Mouse (Mus musculus): ENCODE data around the gene Gm5089. TPM values are rescaled to one million over a fixed set of nuclear protein-coding genes. Genes with fewer than 3 reads are reported as not detected.

Gene Gm5089
- polyA plus RNA-seq, 1 experiment from 2014 or later = not detected

DNA sequence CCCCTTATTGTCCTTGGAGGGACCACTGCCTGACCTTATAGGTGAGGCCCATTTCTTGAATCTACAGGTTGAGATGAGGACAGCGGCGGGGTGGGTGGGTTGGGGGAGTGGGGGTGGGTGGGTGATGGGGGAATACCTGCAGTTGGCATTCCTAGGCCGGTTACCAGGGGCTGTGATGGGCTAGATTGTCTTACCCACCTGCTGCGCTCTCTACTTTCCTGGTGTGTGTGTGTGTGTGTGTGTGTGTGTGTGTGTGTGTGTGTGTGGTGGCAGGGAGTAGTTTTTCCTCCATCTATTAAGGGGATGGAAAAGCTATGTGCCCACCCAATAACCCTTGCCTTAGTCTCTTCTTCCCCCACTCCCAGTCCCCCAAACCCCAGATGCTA lies 33.5 kb upstream of the Gm5089 start:
- no peak overlapping the region for H3K9ac ChIP-seq
- no peaks in the 10 kb centered on the region for H3K9me3 ChIP-seq
- 2% methylated on average over 4 of the region's 4 CpGs for WGBS
- no peak overlapping the region for H3K4me2 ChIP-seq
- no peak overlapping the region for H3K4me3 ChIP-seq
- H3K36me3 ChIP-seq = no peaks in the 10 kb centered on the region
- no peaks in the 10 kb centered on the region for H3K4me1 ChIP-seq
- ATAC-seq (ENCODE audit: borderline replicate concordance, extremely low read depth, low FRiP score, low TSS enrichment) = no peak
- H3K27me3 ChIP-seq = peaks cover 92% of the 10 kb centered on the region
- H3K27ac ChIP-seq = no peak overlapping the region

DNA sequence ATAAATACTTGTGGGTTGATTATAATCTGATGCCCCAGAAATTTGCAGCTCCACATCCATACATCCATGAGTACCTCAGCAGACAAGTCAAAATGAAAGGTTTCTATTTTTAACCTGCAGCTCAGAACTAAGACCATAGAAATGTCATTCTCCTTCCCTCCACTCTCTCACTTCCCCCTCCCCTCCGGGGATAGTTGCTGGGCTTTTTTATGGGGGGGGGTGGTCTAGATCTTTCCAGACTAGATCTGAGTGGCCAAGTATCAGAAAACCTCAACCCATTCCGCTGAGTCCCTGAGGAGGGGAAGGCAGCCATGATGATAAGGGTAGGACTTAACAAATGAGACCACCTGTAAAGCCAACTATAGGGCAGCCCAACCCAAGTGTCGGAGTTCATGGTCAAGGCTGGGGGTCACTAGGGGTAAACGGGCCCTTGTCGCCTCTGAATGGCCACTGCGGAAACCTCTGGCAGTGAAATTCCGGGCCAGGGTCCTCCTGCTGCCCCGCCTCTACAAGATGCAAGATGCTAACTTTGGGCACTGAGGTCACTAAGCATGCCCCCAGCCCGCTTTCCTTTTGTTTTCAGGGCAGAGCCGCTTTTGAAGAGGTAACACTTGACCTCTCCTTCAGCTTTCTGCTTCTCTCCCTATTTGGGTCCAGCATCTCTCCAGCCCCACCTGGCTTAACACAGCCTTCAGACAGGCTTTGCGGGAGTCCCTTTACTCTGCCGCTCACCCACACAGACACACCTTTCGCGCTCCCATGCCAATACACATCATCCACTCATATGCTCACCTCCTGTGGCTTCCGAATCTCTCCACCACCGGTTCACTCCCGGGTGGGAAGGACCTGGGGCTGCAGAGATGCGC lies 32.9 kb upstream of the Gm5089 start:
- no peaks in the 10 kb centered on the region for H3K9me3 ChIP-seq
- H3K27ac ChIP-seq = no peak overlapping the region
- H3K4me3 ChIP-seq = no peak overlapping the region
- H3K27me3 ChIP-seq = peaks cover 91% of the 10 kb centered on the region
- H3K9ac ChIP-seq = no peak overlapping the region
- no peaks in the 10 kb centered on the region for H3K36me3 ChIP-seq
- no peak overlapping the region for H3K4me2 ChIP-seq
- H3K4me1 ChIP-seq = no peaks in the 10 kb centered on the region
- WGBS = 3% methylated on average over 18 of the region's 18 CpGs
- no peak for ATAC-seq (ENCODE audit: borderline replicate concordance, extremely low read depth, low FRiP score, low TSS enrichment)

DNA sequence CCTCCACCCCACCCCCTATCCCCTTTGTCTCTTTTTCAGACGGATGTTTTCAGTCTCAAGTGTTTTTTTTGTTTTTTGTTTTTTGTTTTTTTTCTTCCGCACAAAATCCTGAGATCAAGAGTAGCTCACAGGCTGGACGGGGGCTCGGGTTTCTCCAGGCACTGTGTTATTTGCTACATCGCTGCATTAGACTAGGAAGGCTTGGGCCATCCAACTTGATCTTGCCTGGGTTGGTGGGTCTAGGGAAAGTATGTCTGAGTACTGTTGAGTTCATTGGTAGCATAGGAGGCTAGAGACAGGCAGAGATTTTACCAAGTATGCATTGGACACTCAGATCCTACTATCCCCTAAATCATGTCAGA lies 32.1 kb upstream of the Gm5089 start:
- peaks cover 95% of the 10 kb centered on the region for H3K27me3 ChIP-seq
- H3K9me3 ChIP-seq = no peaks in the 10 kb centered on the region
- no peak overlapping the region for H3K9ac ChIP-seq
- no peak overlapping the region for H3K4me3 ChIP-seq
- 4% methylated on average over 5 of the region's 5 CpGs for WGBS
- H3K27ac ChIP-seq = no peak overlapping the region
- no peak overlapping the region for H3K4me2 ChIP-seq
- no peaks in the 10 kb centered on the region for H3K4me1 ChIP-seq
- no peak for ATAC-seq (ENCODE audit: borderline replicate concordance, extremely low read depth, low FRiP score, low TSS enrichment)
- no peaks in the 10 kb centered on the region for H3K36me3 ChIP-seq

DNA sequence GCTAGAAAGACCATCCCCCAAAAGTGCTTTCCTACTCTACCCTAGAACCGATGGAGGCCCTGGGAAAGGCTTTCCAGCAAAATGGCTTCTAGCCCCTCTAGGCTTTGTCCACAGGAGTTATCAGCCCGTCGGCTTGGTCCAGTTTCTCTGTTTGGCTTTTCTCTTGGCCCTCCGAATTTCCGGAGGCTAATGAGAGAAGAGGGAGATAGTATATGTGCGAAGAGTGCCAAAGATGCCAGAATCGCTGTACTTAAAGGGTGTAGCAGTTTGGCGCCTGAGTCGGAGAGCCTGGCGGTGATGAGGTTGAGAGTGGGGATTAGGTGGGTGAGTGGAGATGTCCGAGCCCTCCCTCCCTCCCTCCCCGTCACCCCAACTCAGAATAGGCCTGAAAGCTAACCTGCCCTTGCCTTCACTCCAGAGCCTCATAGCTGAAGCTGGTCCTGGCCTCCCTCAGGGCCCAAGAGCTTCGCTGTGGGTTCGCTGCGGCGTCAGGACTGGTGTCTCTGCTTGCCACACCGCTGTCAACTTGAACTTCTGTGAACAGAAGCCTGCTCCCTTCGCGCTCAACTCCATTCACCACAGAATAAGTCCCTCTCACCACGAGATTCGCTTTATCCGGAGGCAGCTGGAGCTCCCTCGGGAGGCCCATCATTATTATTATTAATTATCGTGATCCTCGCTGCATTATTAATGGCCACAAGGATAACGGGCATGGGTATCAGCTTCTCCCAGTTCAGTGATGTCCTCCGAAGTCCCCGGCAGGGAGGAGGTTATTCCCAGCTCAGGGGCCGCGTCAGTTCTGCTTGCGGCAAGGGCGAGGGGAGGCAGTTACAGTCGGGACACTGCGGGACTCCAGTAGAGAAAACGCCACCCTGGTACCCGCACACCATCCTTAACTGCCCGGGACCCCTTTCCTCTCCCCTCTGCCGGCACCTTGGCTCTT lies 31.4 kb upstream of the Gm5089 start:
- no peak overlapping the region for H3K4me2 ChIP-seq
- no peak overlapping the region for H3K4me3 ChIP-seq
- no peak overlapping the region for H3K9ac ChIP-seq
- WGBS = under 1% methylated on average over 38 of the region's 38 CpGs
- ATAC-seq (ENCODE audit: borderline replicate concordance, extremely low read depth, low FRiP score, low TSS enrichment) = no peak
- H3K9me3 ChIP-seq = no peaks in the 10 kb centered on the region
- H3K27ac ChIP-seq = no peak overlapping the region
- H3K27me3 ChIP-seq = peaks cover 96% of the 10 kb centered on the region
- H3K4me1 ChIP-seq = no peaks in the 10 kb centered on the region
- H3K36me3 ChIP-seq = no peaks in the 10 kb centered on the region

DNA sequence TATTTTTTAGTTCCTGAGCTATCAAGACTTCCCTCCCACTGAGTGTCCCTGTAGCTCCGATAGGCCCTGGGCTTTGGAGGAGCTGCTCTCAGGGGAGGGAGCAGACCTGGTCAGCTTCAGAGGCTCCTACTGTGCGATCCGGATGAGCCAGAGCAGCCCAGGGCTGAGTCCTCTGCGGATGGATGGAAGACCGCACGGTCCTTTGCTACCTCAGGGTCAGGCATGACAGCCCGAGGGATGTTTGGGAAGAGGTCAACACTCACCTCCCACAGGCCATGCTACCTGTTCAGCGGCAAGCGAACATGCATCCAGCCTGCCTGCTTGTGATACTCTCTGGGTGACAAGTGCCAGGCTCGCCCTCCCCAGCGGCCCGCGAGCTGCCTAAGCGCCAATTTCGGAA lies 30.3 kb upstream of the Gm5089 start:
- Histone ChIP-seq H3K36me3 (no peaks in the 10 kb centered on the region), H3K9me3 (no peaks in the 10 kb centered on the region), H3K27ac (no peak overlapping the region), H3K27me3 (peaks cover 97% of the 10 kb centered on the region), H3K4me3 (no peak overlapping the region), H3K9ac (no peak overlapping the region), H3K4me1 (peaks cover under 1% of the 10 kb centered on the region; the same call in 1 of the 2 replicates), H3K4me2 (no peak overlapping the region)
- WGBS = 4% methylated on average over 15 of the region's 15 CpGs
- ATAC-seq (ENCODE audit: borderline replicate concordance, extremely low read depth, low FRiP score, low TSS enrichment) = no peak

DNA sequence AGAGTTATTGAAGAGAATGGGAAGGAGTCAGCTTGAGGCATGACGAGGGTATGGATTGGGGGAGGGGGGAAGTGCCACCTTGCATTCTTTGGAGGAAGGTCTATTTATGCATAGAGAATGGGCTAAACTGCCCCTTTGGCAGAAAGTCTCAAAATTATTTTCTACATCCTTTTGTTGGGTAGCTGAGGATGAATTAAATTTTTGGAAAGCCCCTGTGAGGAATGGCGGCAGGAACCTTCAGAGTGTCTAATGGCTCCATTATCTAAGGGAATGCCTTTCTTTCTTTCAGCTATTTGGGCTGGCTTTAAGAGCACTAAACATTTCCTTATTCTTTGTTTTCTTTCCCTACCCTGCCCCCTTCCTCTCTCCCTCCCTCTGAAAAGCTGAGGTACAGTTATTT lies 29.4 kb upstream of the Gm5089 start:
- Histone ChIP-seq H3K4me3 (no peak overlapping the region), H3K4me2 (no peak overlapping the region)
- WGBS = 1% methylated on average over 2 of the region's 2 CpGs

DNA sequence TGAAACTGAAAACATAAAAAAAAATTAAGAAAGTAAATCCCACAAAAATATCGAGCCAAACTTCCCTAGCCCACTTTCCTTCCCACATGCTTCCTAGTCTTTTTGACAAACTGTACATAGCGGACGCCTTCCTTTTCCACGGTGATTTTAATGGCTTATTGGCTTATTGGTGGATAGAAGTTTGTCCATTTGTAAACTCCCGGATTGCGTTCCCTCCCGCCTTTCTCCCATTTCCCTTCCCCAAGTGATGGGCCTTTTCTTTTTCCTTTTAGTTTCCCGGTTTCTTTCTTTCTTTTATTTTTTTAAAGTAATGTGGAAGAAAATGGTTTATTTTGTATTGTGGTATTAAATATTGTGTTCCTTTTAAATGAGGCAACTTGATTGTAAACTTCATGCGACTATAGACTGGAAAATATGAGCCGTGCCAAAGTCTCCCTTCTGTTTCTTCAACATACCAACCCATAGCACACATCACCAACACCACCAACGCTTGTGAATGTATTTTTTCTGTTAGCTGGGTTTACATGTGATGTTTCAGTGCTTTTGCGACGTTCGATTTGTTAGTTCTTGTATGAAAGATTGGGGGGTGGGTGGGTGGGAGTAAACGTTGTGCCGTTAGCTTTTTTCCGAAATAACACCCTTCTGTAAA lies 28.7 kb upstream of the Gm5089 start:
- no peak for ATAC-seq (ENCODE audit: borderline replicate concordance, extremely low read depth, low FRiP score, low TSS enrichment)
- no peak overlapping the region for H3K27ac ChIP-seq

More for the DNA sequence above, 29.4 kb upstream of the Gm5089 start:
- H3K36me3 ChIP-seq = no peaks in the 10 kb centered on the region
- no peak for ATAC-seq (ENCODE audit: borderline replicate concordance, extremely low read depth, low FRiP score, low TSS enrichment)
- H3K27me3 ChIP-seq = peaks cover 97% of the 10 kb centered on the region
- no peak overlapping the region for H3K9ac ChIP-seq
- H3K4me1 ChIP-seq = peaks cover 9% of the 10 kb centered on the region; the same call in 1 of the 2 replicates
- no peaks in the 10 kb centered on the region for H3K9me3 ChIP-seq
- no peak overlapping the region for H3K27ac ChIP-seq

DNA sequence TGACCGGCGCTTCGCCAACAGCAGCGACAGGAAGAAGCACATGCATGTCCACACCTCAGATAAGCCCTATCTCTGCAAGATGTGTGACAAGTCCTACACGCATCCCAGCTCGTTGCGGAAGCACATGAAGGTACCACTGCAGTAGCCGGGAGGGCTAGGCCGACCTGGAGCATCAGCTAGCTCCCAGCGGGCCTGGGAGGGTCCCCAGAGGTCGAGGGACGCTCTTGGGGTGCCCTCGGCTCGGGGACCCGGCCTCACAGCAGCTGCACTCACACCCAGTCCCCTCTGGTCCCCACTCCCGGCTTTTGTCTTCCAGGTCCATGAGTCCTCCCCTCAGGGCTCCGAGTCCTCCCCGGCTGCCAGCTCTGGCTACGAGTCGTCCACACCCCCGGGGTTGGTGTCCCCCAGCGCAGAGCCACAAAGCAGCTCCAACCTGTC lies 27.7 kb upstream of the Gm5089 start:
- Histone ChIP-seq H3K4me1 (peaks cover 25% of the 10 kb centered on the region), H3K4me2 (no peak overlapping the region), H3K27ac (no peak overlapping the region), H3K4me3 (no peak overlapping the region), H3K9me3 (no peaks in the 10 kb centered on the region), H3K27me3 (peaks cover 97% of the 10 kb centered on the region), H3K9ac (no peak overlapping the region), H3K36me3 (no peaks in the 10 kb centered on the region)
- no peak for ATAC-seq (ENCODE audit: borderline replicate concordance, extremely low read depth, low FRiP score, low TSS enrichment)
- WGBS = under 1% methylated on average over 22 of the region's 22 CpGs

More for the DNA sequence above, 28.7 kb upstream of the Gm5089 start:
- Histone ChIP-seq H3K9ac (no peak overlapping the region), H3K27me3 (peaks cover 97% of the 10 kb centered on the region), H3K4me2 (no peak overlapping the region), H3K36me3 (no peaks in the 10 kb centered on the region), H3K4me1 (peaks cover 16% of the 10 kb centered on the region), H3K9me3 (no peaks in the 10 kb centered on the region), H3K4me3 (no peak overlapping the region)
- 23% methylated on average over 17 of the region's 17 CpGs for WGBS

DNA sequence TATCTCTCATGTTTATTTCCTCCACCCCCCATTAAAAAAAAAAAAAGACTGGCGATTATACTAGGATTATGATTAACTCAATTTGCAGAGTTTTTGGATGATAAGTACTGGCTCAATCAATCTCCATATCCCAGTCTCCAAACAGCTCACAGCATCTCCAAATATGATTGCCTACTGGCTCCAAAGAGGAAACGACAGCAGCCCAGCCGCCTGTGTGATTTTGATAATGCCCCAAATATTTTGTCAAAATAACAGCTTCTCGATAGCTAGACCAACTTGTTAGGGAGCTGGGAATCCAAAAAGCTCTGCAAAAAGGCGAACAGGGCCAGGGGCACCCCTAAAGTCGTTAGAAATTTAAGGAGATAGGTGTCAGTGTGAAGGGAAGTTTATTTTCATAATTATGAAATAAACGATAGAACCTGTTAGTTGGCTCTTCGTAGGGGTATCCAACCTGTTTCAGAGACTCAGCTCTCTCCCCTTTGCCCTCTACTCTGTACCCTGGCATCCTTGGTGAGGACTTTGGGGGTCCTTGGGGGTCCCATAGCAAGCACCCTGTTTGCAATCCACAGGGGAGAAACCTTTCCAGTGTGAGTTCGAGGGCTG lies 27.2 kb upstream of the Gm5089 start:
- peaks cover 25% of the 10 kb centered on the region for H3K4me1 ChIP-seq
- H3K27ac ChIP-seq = no peak overlapping the region
- 2% methylated on average over 9 of the region's 9 CpGs for WGBS
- H3K9ac ChIP-seq = no peak overlapping the region
- no peaks in the 10 kb centered on the region for H3K9me3 ChIP-seq
- H3K27me3 ChIP-seq = peaks cover 97% of the 10 kb centered on the region
- H3K4me2 ChIP-seq = no peak overlapping the region
- H3K36me3 ChIP-seq = no peaks in the 10 kb centered on the region
- no peak overlapping the region for H3K4me3 ChIP-seq
- ATAC-seq (ENCODE audit: borderline replicate concordance, extremely low read depth, low FRiP score, low TSS enrichment) = no peak

DNA sequence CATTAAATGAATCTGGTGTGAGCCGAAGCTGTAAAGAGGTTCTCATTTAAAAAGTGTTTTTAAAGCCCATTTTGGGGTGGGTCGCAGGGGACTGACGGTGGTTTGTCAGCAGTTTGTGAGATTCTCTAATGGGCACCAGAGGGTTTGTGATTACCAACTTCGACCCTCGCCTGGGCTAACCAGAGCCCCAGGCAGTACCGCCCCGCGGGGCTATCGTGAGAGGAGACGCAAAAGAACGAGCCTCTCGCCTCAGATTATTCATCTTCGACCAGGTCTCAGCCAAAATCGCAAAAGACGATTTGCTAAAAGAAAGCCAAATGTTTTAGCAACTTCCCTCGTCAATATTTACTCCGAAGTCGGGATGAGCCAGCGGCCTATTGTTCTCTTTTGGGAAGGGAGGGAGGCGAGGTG lies 26.4 kb upstream of the Gm5089 start:
- no peak overlapping the region for H3K9ac ChIP-seq
- WGBS = 2% methylated on average over 20 of the region's 20 CpGs
- H3K36me3 ChIP-seq = no peaks in the 10 kb centered on the region

DNA sequence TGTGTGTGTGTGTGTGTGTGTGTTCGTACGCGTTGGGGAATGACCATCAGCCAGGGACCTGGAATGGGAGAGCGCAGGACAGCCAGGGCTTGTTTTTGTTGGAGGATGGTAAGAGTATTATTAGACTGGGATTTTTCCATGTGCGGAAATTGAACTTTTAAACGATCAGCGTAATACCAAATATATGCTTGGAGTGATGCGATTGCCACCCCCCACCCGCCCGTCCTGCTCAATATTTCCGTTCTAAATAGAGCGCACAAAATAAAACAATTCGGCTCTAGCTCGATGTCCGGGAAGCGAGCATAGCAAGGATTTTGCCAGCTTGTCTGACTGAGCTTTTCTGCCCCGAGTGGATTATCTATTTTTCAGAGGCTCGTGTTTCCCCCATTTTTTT lies 25.9 kb upstream of the Gm5089 start:
- no peak for ATAC-seq (ENCODE audit: borderline replicate concordance, extremely low read depth, low FRiP score, low TSS enrichment)
- Histone ChIP-seq H3K27ac (no peak overlapping the region), H3K4me2 (no peak overlapping the region), H3K9ac (no peak overlapping the region), H3K27me3 (peaks cover 97% of the 10 kb centered on the region), H3K36me3 (no peaks in the 10 kb centered on the region), H3K9me3 (no peaks in the 10 kb centered on the region), H3K4me1 (peaks cover 25% of the 10 kb centered on the region), H3K4me3 (no peak overlapping the region)
- WGBS = under 1% methylated on average over 18 of the region's 18 CpGs

More for the DNA sequence above, 26.4 kb upstream of the Gm5089 start:
- peaks cover 25% of the 10 kb centered on the region for H3K4me1 ChIP-seq
- no peak for ATAC-seq (ENCODE audit: borderline replicate concordance, extremely low read depth, low FRiP score, low TSS enrichment)
- H3K9me3 ChIP-seq = no peaks in the 10 kb centered on the region
- no peak overlapping the region for H3K27ac ChIP-seq
- H3K4me2 ChIP-seq = no peak overlapping the region
- no peak overlapping the region for H3K4me3 ChIP-seq
- H3K27me3 ChIP-seq = peaks cover 97% of the 10 kb centered on the region

All from lung, embryonic 15.5 days (tissue).